Mouse (Mus musculus): ENCODE measurements around the gene Fcrl5. TPM values are rescaled to one million over a fixed set of nuclear protein-coding genes. Genes with fewer than 3 reads are reported as not detected.
A peak's percentile ranks its signal among the peaks of the same experiment; 100 is the strongest.

The Fcrl5 gene
- total and polyA plus RNA-seq, 3 experiments = 3.8 to 19.2 (median 16.9) TPM

DNA sequence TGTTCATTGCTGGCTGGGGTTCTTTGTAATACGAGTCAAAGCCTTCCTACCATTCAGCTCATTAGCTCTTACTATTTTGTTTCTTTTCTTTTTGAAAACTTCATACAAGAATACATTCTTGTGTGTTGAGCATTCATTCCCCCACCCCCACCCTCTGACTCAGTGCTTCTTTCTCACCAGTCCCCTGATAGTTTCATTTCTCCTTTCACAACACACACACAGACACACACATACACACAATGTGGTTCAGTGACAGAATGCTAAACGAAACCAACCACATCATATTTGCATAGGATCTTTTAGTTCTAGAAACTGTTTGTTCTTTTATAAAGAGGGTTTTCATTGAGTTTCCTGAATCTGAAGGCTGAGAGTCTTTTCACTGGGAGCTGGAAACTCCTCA, 52.3 kb downstream of the Fcrl5 start (continued):
- TF ChIP-seq MYC (IDR thresholded peaks at IDR 0.05; ENCODE audit: low read depth, low read length) (peak; percentile 83; the same call in 1 of the 2 replicates), PAX5 (IDR thresholded peaks at IDR 0.05; ENCODE audit: low read length) (no peak), HCFC1 (IDR thresholded peaks at IDR 0.05; ENCODE audit: low read depth, low read length) (peak; percentile 34; the same call in 1 of the 2 replicates), NELFE (IDR thresholded peaks at IDR 0.05; ENCODE audit: low read depth, low read length) (peak; percentile 52; the same call in 1 of the 2 replicates), MEF2A (IDR thresholded peaks at IDR 0.05; ENCODE audit: borderline replicate concordance, low read depth, low read length) (peak; percentile 90), SIN3A (IDR thresholded peaks at IDR 0.05; ENCODE audit: low read length) (peak; percentile 77; the same call in 1 of the 2 replicates), JUND (conservative IDR thresholded peaks at IDR 0.05; ENCODE audit: low read depth, low read length) (peak; percentile 89), USF1 (IDR thresholded peaks at IDR 0.05; ENCODE audit: low read depth, low read length) (no peak), CHD1 (IDR thresholded peaks at IDR 0.05; ENCODE audit: low read depth, low read length) (no peak), MXI1 (IDR thresholded peaks at IDR 0.05; ENCODE audit: low read depth, low read length) (peak; percentile 45; the same call in 1 of the 2 replicates), CTCF (conservative IDR thresholded peaks at IDR 0.05 in 1 of 2, IDR thresholded peaks at IDR 0.05 in 1 of 2; ENCODE audit: low read depth in 2 of 2, low read length in 2 of 2) (no peak), MAFK (IDR thresholded peaks at IDR 0.05; ENCODE audit: insufficient replicate concordance, low read length) (peak; percentile 91), KAT2A (IDR thresholded peaks at IDR 0.05; ENCODE audit: insufficient replicate concordance, low read length) (0 out of 2 replicates have a peak, but pooled peaks have one; percentile 50), ELF1 (IDR thresholded peaks at IDR 0.05; ENCODE audit: low read depth, low read length) (peak; percentile 29; the same call in 1 of the 2 replicates)

DNA sequence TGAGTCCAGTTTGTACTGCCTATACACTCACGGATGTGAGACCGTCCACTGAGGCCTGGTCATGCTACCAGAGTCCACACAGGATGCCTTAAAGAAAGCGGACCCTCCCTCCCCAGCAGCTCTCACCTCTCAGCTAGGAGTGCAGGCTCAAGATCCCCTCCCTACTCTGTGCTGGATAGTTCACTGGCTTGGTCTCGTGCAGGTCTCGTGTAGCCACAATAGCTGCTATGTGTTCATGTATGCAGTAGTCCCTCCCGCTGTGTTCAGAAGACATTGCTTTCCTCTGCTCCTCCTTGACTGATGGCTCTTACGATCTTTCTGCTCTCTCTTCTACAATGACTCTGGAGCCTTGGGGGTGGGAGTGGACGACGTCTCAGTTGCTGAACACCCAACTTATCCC, 62.7 kb downstream of the Fcrl5 start:
- H3K27me3 ChIP-seq (replicated peaks) = no peaks in the 10 kb centered on the region
- H3K79me2 ChIP-seq (replicated peaks; ENCODE audit: control insufficient read depth, extremely low read depth, insufficient read depth, poor library complexity, severe bottlenecking) = no peaks in the 10 kb centered on the region
- dilution Hi-C loops (cut with MboI; ENCODE audit: extremely low pct_ligation_motif_present, extremely low pct_unique_long_range_greater_than_20kb, low sequenced_read_pairs) (no loop called here), in situ Hi-C loops (cut with MboI; ENCODE audit: low pct_ligation_motif_present, low pct_unique_long_range_greater_than_20kb, low sequenced_read_pairs) (no loop called here)
- H3K4me3 ChIP-seq (replicated peaks in 1 of 3; ENCODE audit: low read depth in 2 of 3, low read length in 2 of 3, poor library complexity in 1 of 3) = no peak overlapping the region
- H3K9ac ChIP-seq (ENCODE audit: insufficient read depth, low read depth) = no peak overlapping the region
- DNase-seq (ENCODE audit: extremely low read depth) = no peak
- TF ChIP-seq RCOR1 (conservative IDR thresholded peaks at IDR 0.05; ENCODE audit: low read depth, low read length) = no peak
- TF ChIP-seq GABPA (IDR thresholded peaks at IDR 0.05; ENCODE audit: insufficient replicate concordance, low read depth, low read length) = no peak
- no peak for TF ChIP-seq CHD2 (IDR thresholded peaks at IDR 0.05; ENCODE audit: low read length)
- no peak for TF ChIP-seq TBP (conservative IDR thresholded peaks at IDR 0.05; ENCODE audit: low read depth, low read length)
- TF ChIP-seq MAFK (IDR thresholded peaks at IDR 0.05; ENCODE audit: insufficient replicate concordance, low read length) = no peak
- TF ChIP-seq TCF12 (IDR thresholded peaks at IDR 0.05; ENCODE audit: low read depth, low read length) = no peak
- no peak for TF ChIP-seq ZNF384 (IDR thresholded peaks at IDR 0.05; ENCODE audit: low read depth, low read length)
- TF ChIP-seq JUND (conservative IDR thresholded peaks at IDR 0.05; ENCODE audit: low read depth, low read length) = no peak
- TF ChIP-seq ELF1 (IDR thresholded peaks at IDR 0.05; ENCODE audit: low read depth, low read length) = no peak
- TF ChIP-seq CHD1 (IDR thresholded peaks at IDR 0.05; ENCODE audit: low read depth, low read length) = no peak
- no peak for TF ChIP-seq EP300 (IDR thresholded peaks at IDR 0.05; ENCODE audit: low read length)
- TF ChIP-seq ZKSCAN1 (IDR thresholded peaks at IDR 0.05; ENCODE audit: borderline replicate concordance, low read depth, low read length) = no peak
- no peak for TF ChIP-seq USF2 (conservative IDR thresholded peaks at IDR 0.05; ENCODE audit: low read depth, low read length)
- H3K36me3 ChIP-seq (replicated peaks in 1 of 2; ENCODE audit: control insufficient read depth in 1 of 2, insufficient read depth in 1 of 2, low read length in 1 of 2) = peaks cover 0 to 14% of the 10 kb centered on the region in 2 experiments
- 0 out of 2 replicates have a peak overlapping the region, but pooled peaks have one; percentile 13 for H3K27ac ChIP-seq (ENCODE audit: insufficient read depth, low read depth)
- H3K9me3 ChIP-seq (replicated peaks; ENCODE audit: low read length) = peaks cover 4% of the 10 kb centered on the region
- no peak overlapping the region for H3K4me2 ChIP-seq (ENCODE audit: insufficient read depth, low read depth, poor library complexity, severe bottlenecking)
- peaks cover 25 to 49% of the 10 kb centered on the region in 2 experiments for H3K4me1 ChIP-seq (ENCODE audit: control insufficient read depth in 1 of 2, insufficient read depth in 2 of 2)

All from CH12.LX (cell line).